Mouse (Mus musculus) lung, adult 2 months (tissue): ENCODE measurements around the gene Ptk6.

Experiments used
- CTCF ChIP-seq: fragments of 200-500 bp; IDR thresholded peaks from 2 replicates; pipeline ENCODE4 v1.5.1; 2011; ENCODE audit warnings: mild to moderate bottlenecking, low read length, control low read depth; ENCODE audit not compliant: insufficient read depth
- POLR2A ChIP-seq: fragments of 200-500 bp; IDR thresholded peaks from 2 replicates; pipeline ENCODE4 v1.6.1; 2011; ENCODE audit warnings: low read depth, mild to moderate bottlenecking, control low read depth, low read length, borderline replicate concordance; ENCODE audit errors: extremely low read depth

DNA sequence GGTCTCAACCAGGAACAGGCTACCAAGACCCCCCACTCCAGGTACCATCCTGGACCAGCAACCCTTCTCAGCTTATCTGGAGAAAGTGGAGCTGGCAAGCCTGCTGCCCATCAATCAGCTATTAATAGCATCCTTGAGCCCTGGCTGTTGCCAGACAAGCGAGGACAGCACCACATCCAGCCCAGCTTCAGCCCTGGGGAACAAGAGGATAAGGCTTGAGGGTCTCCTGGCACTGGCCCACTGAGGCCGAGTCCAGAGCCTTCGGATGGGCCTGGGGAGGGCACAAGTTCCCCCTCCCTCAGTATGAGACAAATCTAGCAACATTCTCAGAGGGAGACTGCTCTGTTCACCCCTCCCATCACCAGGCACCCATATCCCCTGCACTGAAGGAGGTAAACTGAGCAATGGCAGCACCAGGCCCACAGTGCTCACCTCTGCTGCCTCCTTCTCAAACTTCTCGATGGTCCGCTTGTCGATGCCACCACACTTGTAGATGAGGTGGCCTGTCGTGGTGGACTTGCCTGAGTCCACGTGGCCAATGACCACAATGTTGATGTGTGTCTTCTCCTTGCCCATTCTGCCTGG is 47.7 kb downstream of the Ptk6 start:
- TF ChIP-seq CTCF: no peak
- no peak for TF ChIP-seq POLR2A
